Mouse (Mus musculus) effector memory CD4-positive, alpha-beta T cell, adult 5 months (primary cell): ENCODE data around the gene Wipf2. TPM values are rescaled to one million over a fixed set of nuclear protein-coding genes. Genes with fewer than 3 reads are reported as not detected.

Source experiments
- polyA plus RNA-seq: library from polyadenylated mRNA; unstranded; fragments of 100-300 nt; shearing (Covaris generic); gene quantifications from one replicate; pipeline ENCODE4 v1.2.1, GENCODE M21; 2017

Wipf2 gene
- 5.6 TPM for polyA plus RNA-seq

DNA sequence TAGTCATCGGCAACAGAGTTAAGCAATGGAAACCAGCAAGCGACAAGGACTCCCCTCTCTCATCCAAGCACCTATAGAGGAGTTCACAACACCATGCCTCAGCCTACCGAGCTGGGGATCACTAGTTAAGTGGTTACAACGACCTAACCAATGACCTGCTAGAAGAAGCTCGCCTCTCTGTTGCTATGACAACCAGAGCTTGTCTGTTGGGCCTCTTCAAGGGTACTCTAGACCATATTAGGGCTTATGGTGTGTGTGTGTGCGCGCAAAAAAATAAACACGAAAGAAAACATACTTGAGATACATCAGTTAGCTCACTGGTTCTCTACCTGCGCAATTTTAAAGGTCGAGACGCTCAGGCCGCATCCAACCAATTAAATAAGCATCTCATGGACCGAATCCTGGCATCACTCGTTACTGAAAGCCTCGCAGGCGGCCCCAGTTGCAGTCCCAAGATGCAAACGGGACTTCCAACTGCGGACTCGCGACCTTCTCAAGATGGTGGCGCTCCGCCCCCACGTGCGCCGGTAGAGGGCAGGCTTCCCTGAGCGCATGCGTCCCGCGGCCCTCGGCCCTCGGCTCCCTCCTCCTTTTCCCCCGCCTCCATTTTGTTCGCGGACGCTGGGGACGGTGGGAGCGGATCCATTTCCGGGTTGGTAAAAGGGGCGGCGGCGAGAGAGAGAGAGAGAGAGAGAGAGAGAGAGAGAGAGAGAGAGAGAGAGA lies at the start of gene Wipf2:
Wipf2 (plus strand) TSS at position 611 of the 723 bp plus-strand sequence.

DNA sequence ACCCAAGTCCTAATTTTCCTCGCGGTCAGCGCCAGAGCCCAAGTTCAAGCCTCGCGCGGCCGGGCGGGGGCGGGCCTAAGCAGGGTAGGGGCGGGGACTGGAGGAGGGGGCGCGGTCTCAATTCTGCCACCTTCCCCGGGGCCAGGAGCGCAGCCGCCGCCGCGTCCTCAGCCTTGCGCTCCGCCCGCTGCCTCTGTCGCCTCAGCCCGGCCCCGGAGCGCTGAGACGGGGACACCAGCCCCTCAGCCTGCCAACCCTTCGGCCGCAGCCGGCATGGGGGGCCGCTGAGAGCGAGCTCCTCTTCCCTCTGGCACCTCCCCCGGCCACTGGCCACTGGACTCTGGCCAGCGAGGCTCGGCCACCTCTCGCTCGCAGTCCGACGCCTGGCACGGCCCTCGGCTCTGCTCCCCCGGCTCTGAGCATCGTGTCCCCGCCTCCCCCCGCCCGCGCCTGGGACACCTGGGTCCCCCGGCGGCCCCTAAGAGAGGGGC lies 26.7 kb upstream of the Wipf2 start, which contains the start of gene Rapgefl1:
Rapgefl1 (plus strand) TSS at position 135 of the 491 bp plus-strand sequence.

DNA sequence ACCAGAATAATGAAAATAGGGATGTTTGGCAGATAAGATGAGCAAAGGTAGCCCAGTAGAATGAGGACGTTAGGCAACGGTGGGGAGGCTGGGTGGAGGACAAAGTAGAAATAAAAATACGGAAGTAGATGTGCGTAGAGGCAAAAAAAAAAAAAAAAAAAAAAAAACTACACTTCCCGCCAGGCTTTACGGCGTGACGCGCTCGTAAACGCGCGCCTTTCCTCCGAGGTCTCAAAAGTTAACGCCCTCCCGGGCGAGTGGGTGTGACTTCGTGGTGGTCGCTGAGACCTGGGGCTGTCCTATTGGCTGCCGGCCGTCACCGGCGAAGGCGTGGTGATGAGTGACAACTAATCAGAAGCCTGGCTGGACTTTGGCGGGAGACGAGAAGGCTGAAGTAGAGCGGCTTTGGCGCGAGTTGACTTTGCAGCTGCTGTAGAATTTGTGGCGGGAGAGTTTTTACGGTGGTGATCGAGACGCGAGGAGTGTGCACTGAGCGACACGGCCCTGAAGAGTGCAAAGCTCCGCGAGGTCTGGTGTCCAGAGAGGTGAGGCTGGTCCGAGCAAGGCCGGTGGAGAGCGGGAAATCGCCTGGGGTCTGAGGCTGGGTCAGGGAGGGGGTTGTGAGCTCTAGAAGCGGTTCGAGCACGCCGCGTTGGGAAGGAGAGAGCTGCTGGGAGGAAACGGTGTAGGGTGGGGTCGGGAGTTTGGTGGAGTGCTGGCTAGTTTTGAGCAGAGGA lies 44.2 kb downstream of the Wipf2 start, which contains the start of gene Cdc6:
Cdc6 (plus strand) TSS at position 365 of the 737 bp plus-strand sequence.

DNA sequence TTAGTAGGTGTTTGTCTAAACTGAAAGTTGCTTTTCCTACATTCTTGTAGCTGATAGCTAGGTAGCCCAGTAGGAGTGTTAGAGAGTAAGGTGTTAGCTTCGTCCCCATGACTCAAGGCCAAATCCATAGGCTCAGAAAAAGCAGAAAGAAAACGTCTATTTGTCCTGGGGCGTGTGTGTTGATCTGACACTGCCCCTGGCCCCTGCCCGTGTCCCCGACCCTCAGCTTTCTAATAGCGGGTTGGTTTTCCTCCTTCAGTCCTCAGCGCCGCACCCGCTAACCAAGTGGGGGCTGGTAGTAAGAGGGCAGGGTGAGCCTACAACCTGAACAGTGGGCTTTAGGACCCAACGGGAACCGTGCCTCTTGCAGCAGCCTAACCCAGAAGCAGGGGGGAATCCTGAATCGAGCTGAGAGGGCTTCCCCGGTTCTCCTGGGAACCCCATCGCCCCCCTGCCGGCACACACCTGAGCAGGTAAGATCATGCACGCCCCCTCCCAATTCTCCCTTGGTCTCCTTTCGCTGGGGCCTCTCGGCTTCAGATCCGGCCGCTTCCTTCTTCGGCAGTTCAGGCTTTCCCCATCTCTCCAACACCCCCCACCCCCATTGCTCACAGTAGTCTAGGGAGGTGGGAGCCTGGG lies 64.1 kb downstream of the Wipf2 start, which contains the start of gene Rara:
Rara (plus strand) TSS at position 381 of the 639 bp plus-strand sequence.

Other genes with a start within 250 kb of the Wipf2 start
- 1.9 TPM for gene Gm12355, start 238.0 kb upstream of the Wipf2 start, polyA plus RNA-seq
- not detected for gene Gsdma3, start 237.3 kb upstream of the Wipf2 start, polyA plus RNA-seq
- not detected for gene Gsdma2, start 216.9 kb upstream of the Wipf2 start, polyA plus RNA-seq
- gene Gsdma, start 199.3 kb upstream of the Wipf2 start, polyA plus RNA-seq: not detected
- gene Psmd3, start 181.1 kb upstream of the Wipf2 start, polyA plus RNA-seq: 94.6 TPM
- gene Csf3, start 162.4 kb upstream of the Wipf2 start, polyA plus RNA-seq: not detected
- 41.9 TPM for gene Med24, start 134.2 kb upstream of the Wipf2 start, polyA plus RNA-seq
- gene Thra, start 123.0 kb upstream of the Wipf2 start, polyA plus RNA-seq: 5.7 TPM
- 9.3 TPM for gene Nr1d1, start 88.3 kb upstream of the Wipf2 start, polyA plus RNA-seq
- gene Msl1, start 68.1 kb upstream of the Wipf2 start, polyA plus RNA-seq: 21.3 TPM
- gene Casc3, start 58.7 kb upstream of the Wipf2 start, polyA plus RNA-seq: 84.8 TPM
- gene Rapgefl1, start 26.9 kb upstream of the Wipf2 start, polyA plus RNA-seq: 0.26 TPM
- gene Cdc6, start 44.2 kb downstream of the Wipf2 start, polyA plus RNA-seq: 0.52 TPM
- 44.3 TPM for gene Rara, start 64.2 kb downstream of the Wipf2 start, polyA plus RNA-seq
- gene Gjd3, start 119.4 kb downstream of the Wipf2 start, polyA plus RNA-seq: not detected
- 4.4 TPM for gene Top2a, start 160.6 kb downstream of the Wipf2 start, polyA plus RNA-seq
- 1.2 TPM for gene Igfbp4, start 177.6 kb downstream of the Wipf2 start, polyA plus RNA-seq
- not detected for gene Tns4, start 225.7 kb downstream of the Wipf2 start, polyA plus RNA-seq